Mouse (Mus musculus) adrenal gland, adult 8-10 months (tissue): ENCODE data around the gene Cherp. TPM values are rescaled to one million over a fixed set of nuclear protein-coding genes. Genes with fewer than 3 reads are reported as not detected.

Source experiments
- DNase-seq: peaks from one replicate; pipeline ENCODE4 v3.0.0; 2022
- total RNA-seq, 4 experiments: library from RNA; stranded (reverse); gene quantifications; 2 replicates each; pipeline ENCODE4 v1.2.4; 2022

Cherp gene
- total RNA-seq, 4 experiments from 2014 or later = 54.8 to 84.1 (median 67.7) TPM

DNA sequence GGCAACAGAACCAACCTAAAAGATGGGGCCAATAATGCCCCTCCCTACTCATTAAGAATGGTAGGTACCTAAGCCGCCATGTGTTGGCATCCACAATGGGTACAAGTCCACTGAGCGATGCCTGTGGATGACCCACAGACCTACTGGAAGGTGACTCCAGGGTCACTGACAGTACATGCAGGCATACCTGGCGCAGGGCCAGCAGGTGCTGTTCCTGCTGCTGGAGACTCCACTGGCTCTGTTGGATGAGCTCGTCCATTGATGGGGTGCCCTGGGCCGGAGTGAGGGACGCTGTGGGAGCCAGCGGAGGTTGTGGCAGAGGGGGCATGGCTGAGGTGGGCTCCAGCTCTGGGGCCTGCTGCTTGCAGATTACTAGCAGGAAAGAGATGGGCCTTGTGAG lies 4.3 kb downstream of the Cherp start:
- no peak for DNase-seq

DNA sequence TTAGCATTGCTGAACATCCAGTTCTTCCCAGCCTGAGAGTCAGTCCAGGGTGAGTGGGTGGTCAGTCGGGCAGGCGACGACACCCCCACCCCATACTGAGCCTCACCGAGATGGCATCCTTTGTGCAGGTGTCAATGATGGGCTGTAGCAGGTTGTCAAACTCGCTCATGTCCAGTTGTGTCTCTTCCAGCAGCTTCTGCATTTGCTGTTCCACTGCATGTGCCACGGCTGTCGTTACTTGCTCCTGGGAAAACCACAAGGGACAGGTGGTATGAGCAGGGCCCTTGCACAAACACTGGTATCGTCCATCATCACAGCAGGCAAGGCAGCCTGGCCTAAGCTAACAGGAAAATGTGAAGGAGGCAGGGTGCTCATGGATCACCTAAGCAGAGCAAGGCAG lies 5.0 kb downstream of the Cherp start:
- no peak for DNase-seq

DNA sequence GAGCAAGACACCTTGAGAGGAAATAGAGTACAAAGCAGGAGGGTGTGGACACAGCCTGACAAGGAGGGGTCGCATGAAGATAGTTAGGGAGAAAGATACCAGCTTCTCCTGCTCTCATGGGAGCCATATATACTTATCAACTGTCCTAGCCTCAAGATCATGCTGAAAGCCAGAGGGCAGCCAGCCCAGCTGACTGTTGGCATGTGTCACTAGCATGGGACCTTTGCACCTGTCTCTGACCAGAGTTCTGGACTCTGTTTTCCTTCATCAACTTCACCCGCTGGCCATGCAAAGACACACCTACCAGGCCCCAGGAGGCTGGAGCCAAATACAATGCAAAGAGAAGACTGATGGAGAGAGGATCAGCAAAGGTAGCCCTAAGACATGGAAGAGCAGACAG lies 5.8 kb downstream of the Cherp start:
- no peak for DNase-seq

DNA sequence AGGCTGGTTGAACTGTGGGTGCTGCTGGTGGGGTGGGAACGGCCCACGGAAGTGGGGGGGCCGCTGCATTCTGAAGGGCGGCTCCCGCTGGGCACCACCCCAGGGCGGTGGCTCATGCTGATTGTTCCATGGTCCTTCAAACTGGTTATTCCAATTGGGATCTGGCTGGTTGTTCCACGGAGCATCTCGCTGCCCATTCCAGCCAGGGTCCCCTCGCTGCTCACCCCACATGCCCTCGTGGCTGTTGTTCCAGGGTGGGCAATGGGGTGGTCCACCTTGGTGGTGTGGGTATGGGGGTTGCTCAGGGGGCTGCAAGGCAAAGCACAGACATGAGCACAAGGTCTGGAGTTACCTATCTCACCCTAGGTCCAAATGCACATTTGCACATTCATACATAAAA lies 10.8 kb downstream of the Cherp start:
- DNase-seq = no peak

DNA sequence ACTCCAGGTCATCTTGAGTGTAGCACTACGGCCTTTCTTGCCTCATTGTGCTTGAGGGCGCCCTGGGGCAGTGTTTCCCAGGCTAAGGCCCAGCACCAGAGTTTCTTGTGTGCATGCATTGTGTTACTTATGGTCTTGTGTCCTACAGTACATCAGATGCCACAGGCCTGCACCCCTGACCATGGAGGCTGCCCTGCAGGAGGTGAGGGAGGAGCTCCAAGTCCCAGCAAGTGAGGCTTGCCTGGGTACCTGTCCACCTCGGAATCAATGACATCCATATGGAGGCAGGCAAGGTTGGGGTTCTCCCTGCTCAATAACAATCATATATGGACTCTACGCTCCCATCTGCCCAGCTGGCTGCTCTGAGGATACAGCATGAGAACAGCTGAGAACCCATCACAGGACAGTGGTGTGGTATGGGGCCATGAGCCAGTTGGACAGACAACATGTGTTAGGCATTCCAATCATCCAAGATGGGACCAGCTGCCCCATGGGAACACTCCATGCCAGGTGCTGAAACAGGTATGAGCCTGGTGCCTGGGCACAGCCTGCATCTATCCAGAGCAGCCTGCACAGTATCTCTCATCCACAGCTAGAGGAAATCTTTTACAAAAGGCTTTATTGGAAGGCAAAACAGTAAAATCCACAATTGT lies 15.0 kb downstream of the Cherp start:
- no peak for DNase-seq

DNA sequence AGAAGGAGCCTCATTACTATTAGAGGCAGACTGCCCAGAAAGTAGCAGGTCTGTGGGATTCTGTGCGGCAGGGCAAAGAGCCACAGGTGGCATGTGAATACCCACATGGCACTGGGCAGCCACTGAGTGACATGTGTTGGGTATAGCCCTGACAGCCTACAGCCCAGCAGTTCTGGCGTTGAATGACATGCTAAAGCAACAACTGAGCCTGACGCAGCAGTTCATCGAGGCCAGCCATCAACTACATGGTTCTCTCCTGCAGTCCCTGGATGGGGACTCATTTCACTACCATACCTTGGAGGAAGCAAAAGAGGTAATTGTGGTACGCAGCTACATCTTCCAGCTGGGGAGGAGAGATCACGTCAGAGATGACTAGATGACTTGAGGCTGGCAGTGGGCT lies 16.6 kb downstream of the Cherp start:
- no peak for DNase-seq

DNA sequence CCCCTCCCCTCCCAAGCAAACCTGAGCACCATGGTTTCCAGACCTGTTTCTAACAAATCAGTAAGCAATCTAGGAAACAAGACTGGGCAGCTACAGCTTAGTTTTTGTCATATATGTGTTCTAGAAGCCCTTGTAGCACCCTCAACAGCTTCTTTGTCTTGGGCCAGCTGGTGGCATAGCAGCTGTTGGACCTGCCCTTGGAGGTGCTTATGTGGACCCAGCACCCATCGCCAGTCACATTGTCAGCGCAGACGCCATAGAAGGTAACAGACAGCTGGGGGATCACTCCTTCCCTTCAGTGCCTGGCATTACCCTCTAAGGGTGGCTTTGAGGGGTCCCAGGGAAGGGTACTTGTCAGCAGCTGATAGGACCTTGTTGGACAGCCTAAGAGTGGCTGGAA lies 17.2 kb downstream of the Cherp start:
- no peak for DNase-seq

DNA sequence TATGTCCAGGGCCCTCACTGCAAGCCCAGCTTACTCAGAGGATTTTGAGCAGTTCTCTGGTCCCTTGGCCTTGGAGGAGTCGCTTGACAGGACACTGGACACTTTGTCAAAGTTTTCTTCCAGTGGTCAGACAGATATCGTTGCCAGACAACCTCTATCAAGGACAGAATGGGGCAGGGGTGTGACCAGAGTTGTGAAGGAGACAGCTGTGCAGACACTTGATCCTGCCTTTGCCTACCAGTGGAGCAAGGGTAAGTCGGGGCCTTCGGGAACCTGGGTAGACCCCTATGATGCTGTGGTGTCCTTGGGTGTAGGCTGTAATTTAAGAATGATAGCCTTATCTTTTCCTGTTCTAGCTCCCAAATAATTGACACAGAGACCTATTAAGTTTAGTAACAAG lies 19.7 kb downstream of the Cherp start:
- DNase-seq = no peak

DNA sequence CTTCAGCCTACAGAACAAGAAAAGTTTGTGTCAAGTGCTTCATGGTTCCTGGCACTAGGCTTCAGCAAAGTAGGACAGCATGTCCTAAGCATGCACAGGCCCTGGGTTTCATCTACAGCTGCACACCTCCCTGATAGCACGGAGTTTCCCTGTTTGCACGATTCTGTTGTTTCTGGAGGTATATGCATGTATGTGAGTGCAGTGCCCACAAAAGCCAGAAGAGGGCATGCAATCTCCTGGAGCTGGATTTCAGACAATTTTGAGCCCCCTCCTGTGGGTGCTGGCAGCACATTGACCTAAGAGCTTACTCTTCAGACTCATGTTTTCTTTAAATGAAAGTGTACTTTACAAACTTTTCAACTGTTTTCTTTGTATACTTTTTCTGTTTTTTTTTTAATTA lies 21.1 kb downstream of the Cherp start:
- no peak for DNase-seq

DNA sequence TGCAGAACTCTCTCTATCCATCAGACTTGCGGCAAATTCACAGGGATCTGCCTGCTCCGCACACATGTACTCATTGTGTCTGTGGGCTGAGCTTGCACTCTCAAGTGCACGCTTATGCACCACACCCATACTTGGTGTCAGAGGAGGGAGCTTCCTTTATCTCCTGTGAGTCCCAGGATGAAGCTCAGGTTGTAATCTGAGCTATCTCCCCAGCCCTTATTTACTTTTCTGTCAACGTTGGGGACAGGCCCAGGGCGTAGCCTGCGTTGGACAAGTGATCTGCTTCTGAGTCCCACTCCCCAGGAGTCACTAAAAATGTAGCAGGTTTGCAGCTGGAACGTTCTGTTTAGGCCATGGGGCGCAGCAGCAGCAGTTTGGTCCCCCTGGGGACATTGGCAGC lies 23.5 kb downstream of the Cherp start:
- no peak for DNase-seq

DNA sequence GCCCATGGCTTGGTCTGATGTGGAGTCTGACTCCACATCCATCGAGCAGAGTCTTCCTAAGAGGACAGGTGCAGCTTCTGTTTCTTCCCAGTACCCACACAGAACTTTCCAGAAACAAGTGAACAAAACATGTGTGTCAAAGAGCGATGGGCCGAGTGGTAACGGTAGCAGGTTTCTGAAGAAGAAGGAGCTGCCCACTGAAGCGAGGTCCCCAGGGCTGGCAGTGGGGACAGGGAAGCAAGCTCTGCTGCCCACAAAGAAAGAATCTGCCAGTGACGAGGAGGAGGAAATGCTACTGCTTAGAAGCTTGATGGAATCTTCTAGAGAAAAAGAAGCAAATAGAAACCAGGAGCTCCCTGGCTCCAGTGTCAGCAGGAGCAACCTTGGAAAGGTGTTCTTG lies 30.0 kb downstream of the Cherp start:
- no peak for DNase-seq

DNA sequence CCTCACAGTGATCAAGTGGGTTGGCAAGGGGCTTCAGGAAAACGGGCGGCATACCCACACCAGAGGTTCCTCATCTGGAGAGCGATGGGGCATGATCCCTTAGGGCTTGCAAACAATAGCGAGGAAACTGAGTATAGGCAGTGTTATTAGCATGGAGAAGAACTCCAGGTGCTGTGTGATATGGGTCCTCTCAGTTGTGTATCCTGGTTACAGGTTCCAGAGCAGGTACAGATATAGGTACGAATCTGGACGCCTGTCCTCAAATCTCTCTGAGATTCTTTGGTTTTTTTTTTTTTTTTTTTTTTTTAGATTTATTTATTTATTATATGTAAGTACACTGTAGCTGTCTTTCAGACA lies 31.1 kb downstream of the Cherp start:
- DNase-seq = no peak

DNA sequence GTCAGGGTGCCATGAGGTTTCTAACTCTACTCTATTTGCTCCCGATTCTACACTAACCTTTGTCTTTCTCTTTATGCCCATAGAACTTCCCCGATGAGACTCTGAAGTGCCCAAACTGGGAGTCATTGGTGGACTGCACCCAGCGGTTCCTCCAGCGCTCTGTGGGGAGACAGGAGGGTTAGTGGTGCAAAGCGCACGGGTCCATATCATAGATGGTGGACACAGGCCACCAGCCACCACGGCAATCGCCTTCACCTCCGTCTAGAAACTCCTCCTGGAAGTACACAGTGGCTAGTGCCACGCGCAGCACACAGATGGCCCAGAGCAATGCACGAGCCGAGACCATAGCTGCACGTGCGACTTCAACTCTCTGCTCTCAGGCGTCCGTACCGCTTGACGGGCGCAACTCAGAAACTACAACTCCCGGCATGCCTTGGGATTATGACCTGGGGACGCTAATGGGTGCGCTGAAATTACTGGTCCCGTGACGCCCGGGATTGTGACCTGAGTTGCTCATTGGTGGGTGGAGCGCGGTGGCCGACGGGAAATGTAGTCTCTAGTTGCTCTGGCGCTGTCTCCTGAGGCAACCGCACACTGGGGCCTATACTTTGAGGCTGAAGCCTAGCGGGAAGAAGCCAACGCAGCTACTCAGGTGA lies 31.6 kb downstream of the Cherp start, which contains the start of the genes Calr3 and 1700030K09Rik:
Calr3 (minus strand) TSS at position 533 of the 656 bp plus-strand sequence.
1700030K09Rik (plus strand) TSS at position 543 of the 656 bp plus-strand sequence.
- DNase-seq = peak; percentile 98

DNA sequence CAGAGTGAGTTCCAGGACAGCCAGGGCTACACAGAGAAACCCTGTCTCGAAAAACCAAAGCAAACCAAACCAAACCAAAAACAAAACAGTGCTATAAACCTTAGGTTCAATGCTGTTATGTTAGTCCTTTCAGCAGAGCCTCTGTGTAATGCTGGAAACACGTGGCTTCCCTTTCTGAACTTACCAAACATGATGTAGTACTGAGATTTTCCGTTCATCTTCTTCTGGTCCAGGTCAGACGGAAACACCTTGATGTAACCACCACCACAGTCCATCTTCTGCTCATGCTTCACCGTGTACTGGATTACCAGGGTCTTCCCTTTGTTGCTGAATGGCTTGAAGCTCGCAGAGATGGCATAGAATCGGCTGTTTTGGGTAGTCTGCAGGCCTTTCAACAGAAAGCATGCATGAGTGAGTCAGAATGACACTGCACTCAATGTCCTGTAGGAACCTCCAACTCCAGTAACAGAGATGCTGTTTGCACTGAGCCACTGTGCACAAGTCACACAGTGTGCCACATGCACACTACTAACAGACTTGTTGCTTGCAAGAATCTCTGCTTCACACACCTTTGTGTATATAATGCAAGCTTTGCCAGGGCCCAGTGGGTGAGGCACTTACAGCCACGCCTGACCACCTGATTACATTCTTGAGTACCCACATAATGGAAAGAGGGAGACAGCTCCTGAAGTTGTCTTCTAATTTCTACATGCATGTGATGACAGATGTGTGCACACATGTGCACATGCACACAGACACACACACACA lies 36.6 kb downstream of the Cherp start:
- no peak for DNase-seq

DNA sequence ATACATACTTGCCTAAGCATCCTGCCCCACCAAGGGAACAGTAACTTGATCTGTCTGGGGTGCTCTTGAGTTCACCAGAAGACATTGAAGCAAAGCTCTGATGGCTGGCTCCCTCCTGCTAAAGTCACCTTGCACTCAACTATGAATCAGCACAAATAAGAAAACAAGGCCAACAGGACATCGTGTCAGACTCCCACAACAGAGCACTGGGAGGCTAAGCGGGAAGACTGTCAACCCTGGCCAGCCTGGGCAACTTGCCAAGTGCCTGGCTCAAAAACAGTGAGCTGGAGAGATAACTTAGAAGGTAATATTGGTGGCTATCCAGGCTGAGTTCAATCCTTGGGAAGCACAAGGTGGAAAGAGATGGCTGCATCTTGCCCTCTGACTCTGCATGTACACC lies 40.1 kb downstream of the Cherp start:
- DNase-seq = peak; percentile 87

DNA sequence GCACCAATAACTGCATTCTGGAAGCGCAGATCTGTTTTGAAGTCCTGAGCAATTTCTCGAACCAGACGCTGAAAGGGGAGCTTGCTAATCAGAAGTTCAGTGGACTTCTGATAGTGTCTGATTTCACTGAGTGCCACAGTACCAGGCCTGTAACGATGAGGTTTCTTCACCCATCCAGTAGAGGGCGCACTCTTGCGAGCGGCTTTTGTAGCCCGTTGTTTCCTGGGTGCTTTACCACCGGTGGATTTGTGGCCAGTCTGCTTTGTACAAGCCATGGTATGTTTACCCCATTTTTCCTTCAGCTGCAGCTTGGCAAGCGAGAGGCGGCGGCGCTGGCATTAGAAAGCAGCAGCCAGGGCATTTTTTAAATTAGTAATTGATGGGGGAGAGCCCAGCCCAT lies 45.4 kb downstream of the Cherp start:
- DNase-seq = no peak

DNA sequence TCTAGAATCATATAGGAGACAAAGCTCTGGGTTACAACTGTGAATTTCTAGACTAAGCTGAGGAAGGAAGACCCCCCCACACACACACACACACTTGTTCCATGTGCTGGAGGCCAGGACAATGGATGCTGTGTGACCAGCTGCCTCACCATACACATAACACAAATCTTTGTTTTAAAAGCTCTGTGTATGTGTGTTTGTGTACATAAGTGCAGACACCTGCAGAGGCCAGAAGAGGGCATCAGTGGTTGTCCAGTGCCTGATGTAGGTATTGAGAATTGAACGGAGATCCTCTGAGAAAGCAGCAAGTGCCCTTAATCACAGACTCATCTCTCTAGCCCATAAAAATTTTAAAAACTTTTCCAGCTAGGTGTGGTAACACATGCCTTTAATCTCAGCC lies 52.1 kb downstream of the Cherp start:
- DNase-seq = no peak

DNA sequence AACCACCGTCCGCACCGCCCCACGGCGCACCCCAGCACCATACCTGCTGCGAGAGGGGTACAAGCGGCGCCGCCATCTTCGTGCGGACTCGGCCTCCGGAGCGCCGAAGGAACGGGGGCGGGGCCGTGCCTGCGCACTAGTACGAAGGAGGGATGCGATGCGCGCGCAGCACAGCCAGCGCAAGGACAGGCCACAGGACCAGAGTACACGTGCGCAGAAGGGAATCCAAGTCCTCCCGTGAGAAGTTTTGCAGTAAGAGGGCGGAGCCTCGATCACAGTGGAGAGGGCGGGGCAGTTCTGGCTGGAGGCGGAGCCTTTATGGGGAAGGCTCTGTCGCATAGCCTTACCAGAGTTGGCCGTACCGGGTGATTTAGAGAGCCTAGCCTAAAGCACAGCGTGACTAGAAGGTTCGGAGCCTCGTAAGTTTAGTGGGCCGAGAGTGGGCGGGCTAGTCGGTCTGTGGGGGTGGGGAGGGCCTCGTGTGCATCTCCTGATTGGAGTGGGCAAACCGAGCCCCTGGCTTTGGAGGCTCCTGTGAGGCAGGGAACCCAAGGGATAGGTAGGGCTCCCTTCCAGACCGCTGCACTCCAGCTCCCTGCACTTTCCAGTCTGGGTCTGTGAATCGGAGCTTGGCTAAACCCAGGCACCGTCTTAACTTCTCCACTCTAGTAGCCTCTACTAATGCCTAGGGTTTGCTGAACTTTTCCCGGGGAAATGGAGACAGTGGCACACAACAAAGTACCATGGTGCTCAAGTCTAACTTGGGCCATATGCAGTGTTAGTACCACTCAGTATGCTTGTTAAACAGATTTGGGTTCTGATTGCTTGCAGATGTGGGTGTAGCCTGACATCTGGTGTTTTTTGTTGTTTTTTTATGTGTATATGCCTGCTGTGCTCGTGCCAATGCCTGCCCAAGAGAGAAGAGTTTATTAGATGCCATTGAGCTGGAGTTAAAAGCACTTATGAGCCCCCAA lies 53.4 kb downstream of the Cherp start, which contains the start of gene Eps15l1:
Eps15l1 (minus strand) TSS at position 99 of the 974 bp plus-strand sequence.
- peak; percentile 99 for DNase-seq

DNA sequence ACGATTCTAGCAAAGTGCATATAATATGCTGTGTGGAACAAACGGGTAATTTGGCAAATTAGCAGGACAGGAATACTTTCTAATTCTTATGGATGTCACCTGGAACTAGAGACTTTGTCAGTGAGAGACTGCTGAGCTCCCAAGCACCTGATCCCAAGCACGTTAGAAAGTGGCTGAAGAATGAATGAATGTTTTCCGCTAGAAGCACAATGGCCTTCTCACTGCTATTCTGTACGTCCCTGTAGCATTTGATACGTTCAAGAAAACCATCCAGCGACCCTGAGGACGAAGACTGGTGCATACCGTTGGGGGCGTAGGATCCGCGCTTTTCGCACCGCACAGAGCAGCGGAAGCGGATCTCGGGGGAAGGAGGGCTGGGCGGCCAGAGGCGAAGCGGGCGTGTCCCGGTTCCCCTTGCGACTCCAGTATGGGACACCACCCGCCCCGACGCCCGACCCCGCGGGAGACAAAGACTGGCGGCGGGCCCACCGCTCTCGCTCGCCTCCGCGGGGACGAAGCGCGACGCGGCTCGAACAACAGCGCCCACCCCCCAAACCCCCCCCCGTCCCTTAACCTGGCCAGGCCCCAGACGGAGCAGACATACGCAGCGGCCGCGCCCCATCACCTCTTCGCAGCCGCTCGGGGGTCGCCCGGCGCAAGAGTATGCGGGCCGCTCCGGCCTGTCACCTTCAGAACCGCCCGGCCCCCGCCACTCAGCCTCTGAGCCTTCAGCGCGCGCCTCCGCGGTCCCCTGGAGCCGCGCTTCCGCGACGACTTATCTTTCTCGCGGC lies 54.3 kb downstream of the Cherp start:
- DNase-seq = no peak

DNA sequence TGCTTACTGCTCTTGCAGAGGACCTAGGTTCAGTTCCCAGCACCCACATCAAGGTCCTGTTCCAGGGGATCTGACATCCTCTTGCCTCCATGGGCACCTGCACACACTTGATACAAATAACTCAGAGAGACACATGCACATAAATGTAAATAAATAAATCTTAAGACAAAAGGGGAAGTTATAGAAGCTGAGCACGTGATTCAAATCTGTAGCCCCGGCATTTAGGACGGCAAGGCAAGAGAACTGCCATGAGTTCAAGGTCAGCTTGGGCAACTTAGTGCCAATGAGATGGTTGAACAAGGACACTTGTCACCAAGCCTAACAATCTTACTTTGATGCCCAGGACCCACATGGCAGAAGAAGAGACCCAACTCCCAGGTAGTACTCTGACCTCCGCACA lies 57.0 kb downstream of the Cherp start:
- no peak for DNase-seq

DNA sequence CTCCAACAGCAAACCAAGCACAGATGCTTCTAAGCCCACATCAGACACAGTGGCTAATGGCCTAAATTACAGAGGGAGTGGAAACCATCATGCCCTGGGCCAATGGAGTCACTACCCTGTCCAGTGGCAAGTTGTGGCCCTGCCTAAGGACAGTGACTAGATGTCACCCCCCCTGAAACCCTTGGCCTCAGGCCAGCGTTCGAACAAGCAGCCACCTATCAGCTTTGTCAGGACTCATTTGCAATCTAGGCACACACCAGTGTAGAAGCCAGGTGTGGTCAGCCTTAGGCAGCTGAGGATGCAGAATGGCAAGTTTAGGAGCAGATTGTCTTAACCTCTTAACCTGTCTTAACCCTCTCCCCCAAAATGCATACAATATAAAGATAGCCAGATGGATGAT lies 59.8 kb downstream of the Cherp start:
- no peak for DNase-seq

DNA sequence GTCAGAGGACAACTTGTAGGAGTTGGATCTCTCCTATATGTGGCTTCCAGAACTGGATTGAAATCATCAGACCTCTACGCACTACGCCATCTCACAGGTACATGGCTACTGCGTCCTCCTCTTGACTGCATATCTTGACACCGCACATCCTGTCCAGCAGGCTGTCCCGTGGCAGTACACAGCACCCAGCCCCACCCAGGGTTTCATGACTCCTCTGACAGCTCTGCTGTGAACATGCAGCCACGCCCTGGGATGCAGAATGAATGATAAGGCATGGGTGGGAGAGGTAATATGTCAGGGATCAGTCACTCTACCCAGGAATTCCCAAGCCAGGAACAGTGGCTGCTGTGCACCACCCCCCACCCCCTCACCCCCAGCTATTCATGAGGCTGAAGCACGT lies 61.2 kb downstream of the Cherp start:
- no peak for DNase-seq
